Mouse (Mus musculus) stomach, embryonic 14.5 days (tissue): ENCODE data around the gene Olfr1378. TPM values are rescaled to one million over a fixed set of nuclear protein-coding genes. Genes with fewer than 3 reads are reported as not detected.

Experiments used
- ATAC-seq: fragments of 200-750 bp; cut with Nextera tagmentation; 2 replicates; pipeline ENCODE4 v1.8.0; 2017; ENCODE audit warnings: low read depth, moderate TSS enrichment; ENCODE audit not compliant: insufficient number of reproducible peaks, insufficient read depth, low FRiP score
- H3K27ac ChIP-seq: fragments of 300-500 bp; sonication (generic); 2 replicates; pipeline ENCODE4 v1.5.1; 2014; ENCODE audit warnings: mild to moderate bottlenecking, low read length, moderate library complexity, mixed read lengths
- H3K27me3 ChIP-seq: fragments of 300-500 bp; sonication (generic); 2 replicates; pipeline ENCODE4 v1.6.1; 2014; ENCODE audit warnings: low read length, control low read depth, mixed read lengths; ENCODE audit not compliant: control insufficient read depth, insufficient read depth
- H3K36me3 ChIP-seq: fragments of 300-500 bp; sonication (generic); 2 replicates; pipeline ENCODE4 v1.6.1; 2014; ENCODE audit warnings: mild to moderate bottlenecking, control low read depth, low read length, moderate library complexity, mixed read lengths; ENCODE audit not compliant: control insufficient read depth, insufficient read depth
- H3K4me1 ChIP-seq: fragments of 300-500 bp; sonication (generic); 2 replicates; pipeline ENCODE4 v1.6.1; 2014; ENCODE audit warnings: low read length, control low read depth, mixed read lengths; ENCODE audit not compliant: control insufficient read depth, insufficient read depth
- H3K4me2 ChIP-seq: fragments of 300-500 bp; sonication (generic); replicated peaks from 2 replicates; pipeline ENCODE4 v1.6.1; 2014; ENCODE audit warnings: low read depth, low read length, control low read depth
- H3K4me3 ChIP-seq: fragments of 300-500 bp; sonication (generic); 2 replicates; pipeline ENCODE4 v1.5.1; 2014; ENCODE audit warnings: low read depth, low read length, control low read depth
- H3K9ac ChIP-seq: fragments of 300-500 bp; sonication (generic); replicated peaks from 2 replicates; pipeline ENCODE4 v1.6.1; 2014; ENCODE audit warnings: low read depth, mild to moderate bottlenecking, control low read depth, low read length, moderate library complexity, mixed read lengths
- H3K9me3 ChIP-seq: fragments of 300-500 bp; sonication (generic); 2 replicates; pipeline ENCODE4 v1.6.1; 2016; ENCODE audit warnings: low read depth, low read length, control low read depth; ENCODE audit not compliant: control insufficient read depth
- WGBS: fragments of 180-500 bp; shearing (Covaris S2); extraction: QIAGEN DNeasy Blood & Tissue Kit; methylation state at CpG from one replicate; pipeline ENCODE4 v1.1.7; 2014; 5-methylcytosine and 5-hydroxymethylcytosine counted together
- polyA plus RNA-seq: library from polyadenylated mRNA; unstranded; fragments of >200 nt; fragmentation: Nextera tagmentation; extraction: Ambion mirVana; gene quantifications from 2 replicates; pipeline ENCODE4 v1.2.1, GENCODE M21; 2014

The Olfr1378 gene
- polyA plus RNA-seq, 1 experiment from 2014 or later = not detected

DNA sequence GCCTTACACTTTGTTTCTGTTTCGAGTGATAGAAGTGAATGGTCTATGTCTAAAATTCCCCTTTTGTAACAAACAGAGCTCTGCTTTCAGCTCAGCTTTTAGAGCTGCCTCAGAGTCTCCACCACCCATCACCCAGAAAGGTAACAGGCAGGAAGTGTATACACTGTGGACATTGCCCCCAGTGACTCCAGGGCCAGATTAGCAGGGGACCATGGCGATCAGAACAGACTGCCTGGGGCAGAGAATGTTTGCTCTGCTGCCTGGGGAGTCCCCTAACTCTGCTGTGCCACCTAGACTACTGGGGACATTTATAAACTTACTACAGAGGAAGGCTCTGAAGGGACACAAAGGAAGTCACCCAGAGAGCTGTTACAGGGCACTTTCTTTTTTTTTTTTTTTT lies 50.0 kb downstream of the Olfr1378 start:
- no peak overlapping the region for H3K9ac ChIP-seq
- H3K4me1 ChIP-seq = no peaks in the 10 kb centered on the region
- ATAC-seq = no peak
- H3K9me3 ChIP-seq = no peaks in the 10 kb centered on the region
- H3K36me3 ChIP-seq = no peaks in the 10 kb centered on the region
- no peaks in the 10 kb centered on the region for H3K27me3 ChIP-seq
- no peak overlapping the region for H3K4me2 ChIP-seq
- H3K4me3 ChIP-seq = no peak overlapping the region
- H3K27ac ChIP-seq = no peak overlapping the region
- WGBS = 46% methylated on average over 2 of the region's 2 CpGs

Other genes starting within 250 kb of the Olfr1378 start
- 38.0 and 40.9 TPM in 2 replicates for gene Zfp354c, start 138.8 kb upstream of the Olfr1378 start, polyA plus RNA-seq
- gene Zfp879, start 125.0 kb upstream of the Olfr1378 start, polyA plus RNA-seq = 0.65 and 1.0 TPM in 2 replicates
- not detected in 2 replicates for gene Grm6, start 115.8 kb upstream of the Olfr1378 start, polyA plus RNA-seq
- gene Zfp454, start 78.9 kb upstream of the Olfr1378 start, polyA plus RNA-seq = 8.4 and 9.9 TPM in 2 replicates
- 12.1 and 18.7 TPM in 2 replicates for gene Zfp2, start 50.4 kb upstream of the Olfr1378 start, polyA plus RNA-seq
- 2.3 and 2.9 TPM in 2 replicates for gene Zfp354b, start 34.9 kb upstream of the Olfr1378 start, polyA plus RNA-seq
- not detected in 2 replicates for gene 4933414I15Rik, start 22.8 kb upstream of the Olfr1378 start, polyA plus RNA-seq
- gene Prop1, start 12.8 kb upstream of the Olfr1378 start, polyA plus RNA-seq = not detected in 2 replicates
- gene Olfr1377, start 15.4 kb downstream of the Olfr1378 start, polyA plus RNA-seq = not detected in 2 replicates
- gene Olfr51, start 37.1 kb downstream of the Olfr1378 start, polyA plus RNA-seq = not detected in 2 replicates
- gene Olfr54, start 47.7 kb downstream of the Olfr1378 start, polyA plus RNA-seq = not detected in 2 replicates
- not detected in 2 replicates for gene Olfr1375, start 81.6 kb downstream of the Olfr1378 start, polyA plus RNA-seq
- 8.9 and 9.0 TPM in 2 replicates for gene Zfp354a, start 92.7 kb downstream of the Olfr1378 start, polyA plus RNA-seq